17 mouse cellular contexts compared by ENCODE assay signal in genomic region chr19:47337191-47337590, GRCm38 (mm10).
DNase-seq lines count a peak whose midpoint lies in the region; ATAC-seq and TF ChIP-seq lines count a peak whose summit lies in the region.
"Had no signal": no experiment of that assay in that cellular context is flagged by ENCODE, and none has a peak within 500 bp of the region (broad histone marks: within the 10 kb centered on the region; RNA-seq: fewer than 3 reads in every experiment).

No protein-coding gene starts in this region.

- no peaks in the 10 kb centered on the region for H3K36me3 ChIP-seq in forebrain, embryonic 15.5 days
- H3K36me3 ChIP-seq in forebrain, embryonic 10.5 days (replicated peaks) = no peaks in the 10 kb centered on the region
- H3K36me3 ChIP-seq in heart, embryonic 11.5 days (ENCODE audit: control insufficient read depth, insufficient read depth, low read length) = no peaks in the 10 kb centered on the region
- H3K36me3 ChIP-seq in liver, adult 2 months (ENCODE audit: control insufficient read depth, insufficient read depth, low read length) = no peaks in the 10 kb centered on the region
- no peaks in the 10 kb centered on the region for H3K36me3 ChIP-seq in liver, embryonic 12.5 days
- H3K36me3 ChIP-seq in embryonic facial prominence, embryonic 10.5 days (replicated peaks) = no peaks in the 10 kb centered on the region
- H3K36me3 ChIP-seq: embryonic facial prominence, embryonic 12.5 days; G1E; heart, embryonic 13.5 days had no signal

- no peak for TF ChIP-seq CTCF in liver, adult 2 months (IDR thresholded peaks at IDR 0.05; ENCODE audit: low read depth, low read length)

- H3K4me3 ChIP-seq in forebrain, embryonic 15.5 days = no peak overlapping the region
- no peak overlapping the region for H3K4me3 ChIP-seq in forebrain, embryonic 10.5 days
- no peak overlapping the region for H3K4me3 ChIP-seq in heart, embryonic 11.5 days (ENCODE audit: low read depth, low read length)
- H3K4me3 ChIP-seq in liver, adult 2 months (ENCODE audit: insufficient read depth, low read depth, low read length) = no peak overlapping the region
- no peak overlapping the region for H3K4me3 ChIP-seq in liver, embryonic 12.5 days
- no peak overlapping the region for H3K4me3 ChIP-seq in embryonic facial prominence, embryonic 10.5 days
- H3K4me3 ChIP-seq: embryonic facial prominence, embryonic 12.5 days; erythroblast, embryonic 14.5 days had no signal

- peaks cover 34% of the 10 kb centered on the region for H3K4me1 ChIP-seq in forebrain, embryonic 15.5 days
- peaks cover 42% of the 10 kb centered on the region for H3K4me1 ChIP-seq in forebrain, embryonic 10.5 days
- H3K4me1 ChIP-seq in heart, embryonic 11.5 days (ENCODE audit: control insufficient read depth, insufficient read depth, low read length) = peaks cover 20% of the 10 kb centered on the region
- H3K4me1 ChIP-seq in liver, adult 2 months (ENCODE audit: control insufficient read depth, insufficient read depth, low read length) = peaks cover 4% of the 10 kb centered on the region
- H3K4me1 ChIP-seq in liver, embryonic 12.5 days = peaks cover 18% of the 10 kb centered on the region; the same call in 1 of the 2 replicates
- H3K4me1 ChIP-seq in embryonic facial prominence, embryonic 10.5 days = peaks cover 55% of the 10 kb centered on the region

- no peak for DNase-seq in forebrain, embryonic 10.5 days (ENCODE audit: extremely low spot score, low spot score)
- peak; percentile 94 for DNase-seq in heart, adult 11 months
- DNase-seq in liver, adult 2 months (ENCODE audit: extremely low read depth, low read depth, low spot score) = no peak
- no peak for DNase-seq in embryonic facial prominence, embryonic 10.5 days (ENCODE audit: low spot score)
- no peak for DNase-seq in urinary bladder, postnatal 14 days (ENCODE audit: low spot score)

- 65% methylated on average over 7 of the region's 7 CpGs for WGBS in forebrain, embryonic 15.5 days
- 74% methylated on average over 7 of the region's 7 CpGs for WGBS in forebrain, embryonic 10.5 days
- WGBS in heart, embryonic 11.5 days (ENCODE audit: insufficient replicate concordance) = 78% methylated on average over 7 of the region's 7 CpGs
- 61% methylated on average over 7 of the region's 7 CpGs for WGBS in liver, adult 2 months
- WGBS in liver, embryonic 12.5 days (ENCODE audit: insufficient replicate concordance) = 77% methylated on average over 7 of the region's 7 CpGs
- WGBS in embryonic facial prominence, embryonic 10.5 days = 80% methylated on average over 7 of the region's 7 CpGs

- H3K79me2 ChIP-seq in liver, adult 2 months (ENCODE audit: control insufficient read depth, insufficient read depth, low read length) = no peaks in the 10 kb centered on the region; the same call in 1 of the 2 replicates

- H3K9ac ChIP-seq in forebrain, embryonic 15.5 days (replicated peaks) = no peak overlapping the region
- no peak overlapping the region for H3K9ac ChIP-seq in heart, embryonic 11.5 days (ENCODE audit: low read depth, low read length)
- H3K9ac ChIP-seq in liver, adult 2 months (ENCODE audit: low read depth, low read length) = no peak overlapping the region
- no peak overlapping the region for H3K9ac ChIP-seq in liver, embryonic 12.5 days

- no peak overlapping the region for H3K4me2 ChIP-seq in forebrain, embryonic 15.5 days (replicated peaks)
- no peak overlapping the region for H3K4me2 ChIP-seq in heart, embryonic 11.5 days
- no peak overlapping the region for H3K4me2 ChIP-seq in liver, embryonic 12.5 days

- peaks cover 5% of the 10 kb centered on the region; the same call in 1 of the 2 replicates for H3K27me3 ChIP-seq in forebrain, embryonic 15.5 days
- peaks cover 41% of the 10 kb centered on the region for H3K27me3 ChIP-seq in forebrain, embryonic 10.5 days (ENCODE audit: poor library complexity, severe bottlenecking)
- no peaks in the 10 kb centered on the region for H3K27me3 ChIP-seq in heart, embryonic 11.5 days (ENCODE audit: control insufficient read depth, insufficient read depth, low read length)
- no peaks in the 10 kb centered on the region for H3K27me3 ChIP-seq in liver, adult 2 months (ENCODE audit: control insufficient read depth, insufficient read depth, low read length)
- peaks cover 36% of the 10 kb centered on the region for H3K27me3 ChIP-seq in liver, embryonic 12.5 days (replicated peaks)
- peaks cover 35% of the 10 kb centered on the region for H3K27me3 ChIP-seq in embryonic facial prominence, embryonic 10.5 days (replicated peaks; ENCODE audit: low read depth, poor library complexity, severe bottlenecking)
- H3K27me3 ChIP-seq: CH12.LX, Patski had no signal

- ATAC-seq in forebrain, embryonic 15.5 days (replicated peaks) = peak; percentile 8; the same call in 1 of the 2 replicates
- ATAC-seq in heart, embryonic 11.5 days (replicated peaks; ENCODE audit: insufficient number of reproducible peaks, low FRiP score, low TSS enrichment) = no peak
- ATAC-seq in liver, embryonic 12.5 days = no peak
- ATAC-seq: inflammation-experienced regulatory T-cells, adult 6 months had no signal

- TF ChIP-seq POLR2A in liver, adult 2 months (IDR thresholded peaks at IDR 0.05; ENCODE audit: extremely low read depth, insufficient read depth, low read length) = no peak

- no peak overlapping the region for H3K27ac ChIP-seq in forebrain, embryonic 15.5 days (replicated peaks)
- no peak overlapping the region for H3K27ac ChIP-seq in forebrain, embryonic 10.5 days
- H3K27ac ChIP-seq in heart, embryonic 11.5 days (ENCODE audit: low read depth, low read length) = no peak overlapping the region
- peak overlapping the region; percentile 20; the same call in 1 of the 2 replicates for H3K27ac ChIP-seq in liver, adult 2 months (replicated peaks; ENCODE audit: insufficient read depth, low read depth, low read length)
- H3K27ac ChIP-seq in liver, embryonic 12.5 days = no peak overlapping the region
- 0 out of 2 replicates have a peak overlapping the region, but pooled peaks have one; percentile 30 for H3K27ac ChIP-seq in embryonic facial prominence, embryonic 10.5 days (replicated peaks)
- H3K27ac ChIP-seq: embryonic facial prominence, embryonic 12.5 days; heart, embryonic 13.5 days; hindbrain, embryonic 14.5 days; hindbrain, postnatal 0 days had no signal

- no peaks in the 10 kb centered on the region for H3K9me3 ChIP-seq in forebrain, embryonic 15.5 days
- no peaks in the 10 kb centered on the region for H3K9me3 ChIP-seq in forebrain, embryonic 10.5 days
- no peaks in the 10 kb centered on the region for H3K9me3 ChIP-seq in heart, embryonic 11.5 days (replicated peaks; ENCODE audit: control insufficient read depth, low read length)
- H3K9me3 ChIP-seq in liver, embryonic 12.5 days (replicated peaks) = no peaks in the 10 kb centered on the region
- H3K9me3 ChIP-seq in embryonic facial prominence, embryonic 10.5 days = no peaks in the 10 kb centered on the region
- H3K9me3 ChIP-seq: embryonic facial prominence, embryonic 12.5 days; G1E; heart, embryonic 13.5 days had no signal

Comparison
In these comparisons a context has a peak if more than half of its experiments do, and no peak if none do; other contexts are left out.
1. H3K27ac ChIP-seq: peak in liver, adult 2 months (single experiment) and embryonic facial prominence, embryonic 10.5 days (single experiment); none in forebrain, embryonic 15.5 days (single experiment), forebrain, embryonic 10.5 days (single experiment), heart, embryonic 11.5 days (single experiment) and liver, embryonic 12.5 days (single experiment).